Mouse (Mus musculus): ENCODE data around the gene Fzr1. TPM values are rescaled to one million over a fixed set of nuclear protein-coding genes. Genes with fewer than 3 reads are reported as not detected.

Gene Fzr1
- total RNA-seq, 2 experiments from 2014 or later, result 85.7 to 94.7 TPM

- intact Hi-C loops (cut with DNase I), result no loop called here
- DNase-seq (ENCODE audit: extremely low spot score in 1 of 2, low spot score in 2 of 2), result no peak
These were observed 13.7 kb downstream of the Fzr1 start for GRCm38 (mm10) chr10:81364666-81365065.

- no peak for DNase-seq (ENCODE audit: extremely low spot score in 1 of 2, low spot score in 2 of 2)
- intact Hi-C loops (cut with DNase I), result no loop called here
These were observed 14.6 kb downstream of the Fzr1 start for GRCm38 (mm10) chr10:81363436-81364346.

DNA sequence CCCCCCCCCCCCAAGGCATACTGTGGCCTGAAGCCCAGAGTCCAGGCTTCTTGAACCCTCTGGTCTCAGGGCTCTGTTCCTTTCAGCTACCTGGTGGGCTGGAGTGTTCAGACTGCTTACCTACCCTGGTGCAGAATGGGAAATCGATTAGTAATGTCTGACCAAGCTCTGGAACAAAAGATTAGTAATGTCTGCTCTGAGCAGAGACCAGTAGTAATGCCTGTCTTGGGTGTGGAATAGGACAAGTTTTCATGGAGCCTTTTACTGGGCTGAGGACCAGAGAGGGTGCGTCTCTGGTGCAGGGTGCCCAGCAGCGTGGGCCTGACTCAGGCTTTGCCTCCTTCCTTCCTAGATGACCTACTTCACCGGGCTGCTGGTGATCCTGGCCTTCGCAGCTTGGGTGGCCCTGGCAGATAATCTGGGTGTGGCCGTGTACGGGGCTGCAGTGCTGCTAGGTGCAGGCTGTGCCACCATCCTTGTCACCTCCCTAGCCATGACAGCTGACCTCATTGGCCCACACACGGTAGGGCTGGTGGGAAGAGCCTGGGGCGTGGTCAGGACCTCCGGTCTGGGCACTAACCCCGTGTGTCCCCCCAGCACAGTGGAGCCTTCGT lies 15.9 kb downstream of the Fzr1 start:
- intact Hi-C loops (cut with DNase I), result no loop called here
- no peak for DNase-seq (ENCODE audit: extremely low spot score in 1 of 2, low spot score in 2 of 2)

DNA sequence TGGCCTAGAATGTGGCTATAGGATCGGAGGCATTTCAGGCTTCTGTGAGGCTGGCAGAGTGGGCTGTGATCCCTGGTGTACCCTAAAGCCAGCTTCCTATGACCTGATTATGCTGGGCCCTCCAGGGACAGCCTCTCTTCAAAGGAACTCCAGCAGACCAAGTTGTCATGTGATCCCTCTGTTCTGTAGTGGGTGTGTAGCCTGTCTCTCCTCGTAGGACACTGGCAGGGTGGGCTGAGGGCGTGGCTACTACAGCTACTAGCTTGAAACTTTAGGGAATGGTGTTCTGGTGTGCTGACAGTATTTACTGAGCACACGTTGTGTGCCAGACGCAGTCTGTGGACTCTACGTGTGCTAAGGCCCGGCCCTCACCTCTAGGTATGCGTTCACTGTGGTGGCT lies 17.6 kb downstream of the Fzr1 start:
- no peak for DNase-seq (ENCODE audit: extremely low spot score in 1 of 2, low spot score in 2 of 2)
- intact Hi-C loops (cut with DNase I), result no loop called here

- intact Hi-C loops (cut with DNase I), result loop anchor here (1.0 kb wide), 1 partner anchor 12 kb away; no protein-coding TSS in a partner anchor
- no peak for DNase-seq (ENCODE audit: extremely low spot score in 1 of 2, low spot score in 2 of 2)
These were observed 19.5 kb downstream of the Fzr1 start for GRCm38 (mm10) chr10:81358841-81359240.

GRCm38 (mm10) chr10:81358209-81358608 lies 20.1 kb downstream of the Fzr1 start:
- intact Hi-C loops (cut with DNase I), result no loop called here
- DNase-seq (ENCODE audit: extremely low spot score in 1 of 2, low spot score in 2 of 2), result no peak

DNA sequence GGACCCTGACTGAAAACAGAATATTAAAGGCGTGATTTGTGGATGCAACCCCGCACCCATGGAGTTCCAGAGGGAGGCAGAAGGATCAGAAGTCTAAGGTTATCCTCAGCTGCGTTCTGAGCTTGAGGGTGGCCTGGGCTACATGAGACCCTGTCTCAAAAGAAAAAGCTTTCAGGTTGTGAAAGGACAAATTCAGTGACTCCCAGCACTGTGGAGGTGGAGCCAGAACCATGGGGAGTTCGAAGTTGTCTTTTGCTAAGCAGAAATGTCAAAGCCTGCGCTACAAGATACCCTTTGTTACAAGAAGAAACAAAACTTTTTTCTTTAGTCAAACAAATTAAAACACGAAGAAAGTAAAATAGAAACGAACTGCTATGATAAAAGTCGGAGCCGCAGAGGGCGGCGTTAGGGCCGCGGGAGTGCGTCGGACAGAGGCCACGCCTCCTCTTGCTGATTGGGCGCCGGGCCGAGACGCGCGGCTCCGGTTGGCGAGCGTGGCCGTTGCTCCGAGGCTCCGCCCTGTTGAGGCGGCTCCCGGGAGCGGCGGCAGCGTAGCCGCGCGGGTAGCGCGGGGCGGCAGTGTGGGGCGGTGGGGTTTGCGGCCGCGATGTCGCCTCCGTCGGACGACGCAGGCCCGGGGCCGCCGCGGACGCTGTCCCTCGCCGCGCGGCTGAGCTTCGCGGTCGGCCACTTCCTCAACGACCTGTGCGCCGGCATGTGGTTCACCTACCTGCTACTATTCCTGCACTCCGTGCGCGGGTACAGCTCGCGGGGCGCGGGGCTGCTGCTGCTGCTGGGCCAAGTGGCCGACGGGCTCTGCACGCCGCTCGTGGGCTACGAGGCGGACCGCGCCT lies 21.1 kb downstream of the Fzr1 start, which contains the start of gene Mfsd12:
Mfsd12 (plus strand) TSS at position 501 of the 854 bp plus-strand sequence.
- DNase-seq (ENCODE audit: extremely low spot score in 1 of 2, low spot score in 2 of 2), result peak; percentile 88 to 96
- intact Hi-C loops (cut with DNase I), result no loop called here

DNA sequence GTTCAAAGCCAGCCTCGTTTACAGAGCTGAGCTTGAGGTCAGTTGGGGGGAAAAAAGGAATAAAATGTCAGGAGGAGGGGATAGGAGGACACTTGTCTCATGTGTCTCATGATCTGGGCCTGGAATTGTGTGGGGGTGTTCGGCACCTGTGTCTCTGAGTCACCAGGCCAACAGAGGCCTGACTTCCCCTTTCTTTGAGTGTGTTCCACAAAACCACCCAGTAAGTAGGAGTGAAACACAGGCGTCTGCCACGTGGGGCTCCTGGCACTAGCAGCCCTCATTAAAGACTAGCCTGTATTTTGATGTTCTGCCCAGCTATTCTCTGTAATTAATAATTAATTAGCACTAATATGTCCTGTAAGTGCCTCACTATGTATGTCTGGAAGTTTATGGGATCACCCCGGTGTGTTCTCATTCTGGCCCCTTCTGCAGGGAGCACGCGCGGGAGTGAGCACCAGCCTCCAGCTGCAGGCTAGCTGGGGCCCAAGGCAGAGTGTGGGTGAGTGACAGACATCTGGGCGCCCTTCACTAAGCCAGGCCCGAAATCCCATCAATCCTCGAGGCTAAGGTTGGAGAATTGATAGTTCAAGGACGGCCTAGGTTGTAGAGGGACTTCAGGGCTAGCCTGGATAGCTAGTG lies 21.8 kb downstream of the Fzr1 start:
- DNase-seq (ENCODE audit: extremely low spot score in 1 of 2, low spot score in 2 of 2), result no peak
- intact Hi-C loops (cut with DNase I), result no loop called here

- intact Hi-C loops (cut with DNase I), result no loop called here
- no peak for DNase-seq (ENCODE audit: extremely low spot score in 1 of 2, low spot score in 2 of 2)
These were observed 22.8 kb downstream of the Fzr1 start for GRCm38 (mm10) chr10:81355533-81355932.

GRCm38 (mm10) chr10:81354738-81355477 lies 23.4 kb downstream of the Fzr1 start:
- DNase-seq (ENCODE audit: extremely low spot score in 1 of 2, low spot score in 2 of 2), result no peak
- intact Hi-C loops (cut with DNase I), result no loop called here

- DNase-seq (ENCODE audit: extremely low spot score in 1 of 2, low spot score in 2 of 2), result no peak
- intact Hi-C loops (cut with DNase I), result loop anchor here (2.0 kb wide), 1 partner anchor 61 kb away; the partner anchor contains the start of gene Tjp3
These were observed 26.5 kb downstream of the Fzr1 start for GRCm38 (mm10) chr10:81351678-81352291.

- intact Hi-C loops (cut with DNase I), result no loop called here
- DNase-seq (ENCODE audit: extremely low spot score in 1 of 2, low spot score in 2 of 2), result peak; percentile 99 to 100
These were observed 27.8 kb downstream of the Fzr1 start, which contains the start of gene Hmg20b for GRCm38 (mm10) chr10:81350351-81351063. Hmg20b (minus strand) TSS chr10:81350480.

DNA sequence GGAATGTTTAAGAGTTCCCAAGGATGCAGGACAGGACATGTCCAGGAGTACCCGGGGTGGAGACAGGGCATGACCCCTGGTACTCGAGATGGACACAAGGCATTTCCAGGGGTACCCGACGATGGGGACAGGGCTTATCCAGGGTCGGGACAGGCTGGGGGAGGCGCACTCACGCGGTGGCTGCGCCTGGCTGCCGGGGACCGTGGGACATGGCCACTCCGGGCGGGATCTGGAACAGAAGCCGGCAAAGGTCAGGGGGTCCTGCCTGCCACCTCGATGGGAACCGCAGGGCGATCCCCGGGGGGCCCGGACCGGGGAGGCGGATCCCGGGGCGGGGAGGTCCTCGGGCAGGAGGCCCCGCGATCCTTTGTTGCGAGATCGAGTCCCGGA lies 28.4 kb downstream of the Fzr1 start:
- no peak for DNase-seq (ENCODE audit: extremely low spot score in 1 of 2, low spot score in 2 of 2)
- intact Hi-C loops (cut with DNase I), result loop anchor here (5.0 kb wide), 1 partner anchor 153 kb away; no protein-coding TSS in a partner anchor

GRCm38 (mm10) chr10:81349146-81349545 lies 29.2 kb downstream of the Fzr1 start:
- DNase-seq (ENCODE audit: extremely low spot score in 1 of 2, low spot score in 2 of 2), result peak in 1 of 2 experiments; percentile 66
- intact Hi-C loops (cut with DNase I), result loop anchor here (5.0 kb wide), 1 partner anchor 152 kb away; no protein-coding TSS in a partner anchor

DNA sequence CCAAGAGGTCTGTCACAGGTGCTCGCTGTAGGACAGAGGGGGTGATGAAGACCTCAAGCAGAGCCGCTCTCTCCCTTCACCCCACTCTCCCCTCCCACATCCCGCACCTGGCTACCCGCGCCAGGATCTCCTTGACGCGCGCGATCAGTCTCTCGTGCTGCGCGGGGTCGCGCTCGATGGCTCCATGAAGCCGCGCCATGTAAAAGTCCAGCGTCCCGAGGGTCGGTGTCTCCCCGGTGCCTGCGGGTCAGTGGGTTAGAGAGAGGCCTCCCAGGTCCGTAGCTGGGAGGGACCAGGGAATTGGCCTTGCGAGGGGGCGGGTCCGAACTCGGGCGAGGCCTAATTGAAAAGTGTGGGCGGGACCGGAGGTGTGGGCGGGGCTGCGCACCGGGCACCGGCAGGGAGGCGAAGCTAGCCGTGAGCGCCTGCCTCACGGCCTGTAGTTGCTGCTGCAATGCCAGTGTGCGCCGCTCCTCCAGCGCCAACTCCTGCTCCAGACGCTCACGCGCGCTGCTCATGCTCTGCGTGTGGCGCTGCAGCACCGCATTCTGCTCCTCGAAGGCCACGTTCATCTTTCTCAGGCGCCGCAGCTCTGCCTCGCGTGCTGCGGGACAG lies 31.8 kb downstream of the Fzr1 start:
- intact Hi-C loops (cut with DNase I), result loop anchor here (5.0 kb wide), 1 partner anchor 149 kb away; no protein-coding TSS in a partner anchor
- peak in 1 of 2 experiments; percentile 76 for DNase-seq (ENCODE audit: extremely low spot score in 1 of 2, low spot score in 2 of 2)

DNA sequence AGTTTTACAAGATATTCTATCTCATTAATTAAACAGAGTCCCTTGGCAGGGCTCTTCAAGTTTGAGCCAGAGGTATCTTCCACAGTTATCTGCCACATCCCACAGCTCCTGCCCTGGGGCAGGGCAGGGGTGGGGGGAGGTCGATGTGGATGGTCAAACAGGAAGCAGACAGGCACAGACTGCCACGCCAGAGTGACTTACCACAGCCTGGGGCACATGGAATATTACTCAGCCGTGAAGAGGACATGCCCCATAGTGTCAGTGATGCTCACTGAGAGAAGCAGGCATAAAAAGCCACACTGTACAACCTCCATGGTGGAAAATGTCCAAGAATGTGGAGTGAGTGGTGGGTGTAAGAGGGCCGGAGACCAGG lies 33.2 kb downstream of the Fzr1 start:
- no peak for DNase-seq (ENCODE audit: extremely low spot score in 1 of 2, low spot score in 2 of 2)
- intact Hi-C loops (cut with DNase I), result loop anchor here (5.0 kb wide), 1 partner anchor 148 kb away; no protein-coding TSS in a partner anchor

Measured in left cerebral cortex, postnatal 10 days (tissue).